Mouse (Mus musculus) adipocyte (in vitro differentiated cells): Measurements from ENCODE around the gene Camkmt.
A peak's percentile ranks its signal among the peaks of the same experiment; 100 is the strongest.

Source experiments
- DNase-seq: peaks from one replicate; pipeline ENCODE4 v3.0.0-alpha.2; 2016; ENCODE audit warnings: low spot score

The Camkmt gene

GRCm38 (mm10) chr17:85463497-85464392 is 373.4 kb downstream of the Camkmt start:
- DNase-seq, result no peak

- peak; percentile 11 for DNase-seq
These were observed 374.4 kb downstream of the Camkmt start for GRCm38 (mm10) chr17:85464466-85465411.

DNA sequence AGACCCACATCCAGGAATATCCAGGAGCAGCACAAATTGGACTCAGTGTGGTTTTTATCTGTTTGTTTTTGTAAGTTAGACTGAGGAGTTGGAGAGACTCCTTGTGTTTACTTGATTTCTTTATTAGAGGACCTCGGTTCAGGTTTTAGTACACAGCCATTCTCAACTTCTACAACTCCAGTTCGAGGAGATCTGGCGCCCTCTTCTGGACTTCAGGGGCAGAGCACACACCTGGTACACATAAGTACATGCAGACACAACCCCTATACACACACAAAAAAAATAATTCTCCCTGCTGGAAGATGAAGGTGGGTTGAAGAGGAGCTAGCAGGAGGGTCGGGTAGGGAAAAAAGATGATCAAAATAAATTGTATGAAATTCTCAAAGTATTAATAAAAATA is 379.4 kb downstream of the Camkmt start:
- no peak for DNase-seq

DNA sequence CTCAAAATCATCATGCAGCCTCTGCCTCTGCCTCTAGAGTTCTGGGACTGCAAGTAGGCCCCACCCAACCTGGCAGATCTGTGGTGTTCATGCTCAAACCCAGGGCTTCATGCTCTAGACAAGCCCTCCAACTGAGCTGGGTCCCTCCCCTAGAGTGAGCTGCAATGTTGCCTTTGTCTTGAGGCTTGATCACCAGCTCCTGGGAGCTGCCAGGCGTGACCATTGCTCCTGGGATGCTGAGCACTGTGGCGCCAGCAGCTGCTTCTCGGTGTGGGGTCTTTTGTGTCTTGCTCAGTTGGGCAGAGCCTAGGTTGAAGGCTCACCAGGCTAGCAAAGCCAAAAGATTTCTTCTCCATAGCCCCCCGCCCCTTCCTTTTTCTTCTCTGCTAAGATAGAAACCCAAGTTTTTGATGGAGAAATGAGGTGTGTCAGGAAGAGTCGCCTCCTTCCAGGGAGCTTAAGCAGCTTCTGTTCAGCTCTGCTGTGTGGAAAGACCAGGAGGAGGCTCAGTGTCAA is 382.4 kb downstream of the Camkmt start:
- DNase-seq, result no peak

DNA sequence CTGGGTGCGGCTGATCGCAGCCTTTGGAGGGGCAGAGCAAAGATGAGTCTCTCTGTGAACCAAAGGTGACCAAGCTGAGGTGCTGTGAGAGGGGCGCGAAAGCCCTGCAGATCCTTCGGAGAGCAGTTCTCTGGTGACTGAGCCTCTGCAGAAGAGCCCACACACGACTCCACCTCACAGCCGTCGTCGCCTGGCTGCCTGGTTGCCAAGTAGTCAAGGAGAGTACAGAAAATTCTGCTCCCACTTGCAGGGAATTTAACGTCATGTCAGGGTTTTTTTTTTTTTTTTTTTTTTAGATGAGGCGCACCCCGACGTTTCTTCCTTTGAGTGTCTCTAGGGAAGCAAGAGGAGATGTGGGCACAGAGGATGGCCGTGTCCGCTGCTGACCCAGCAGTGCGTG is 382.9 kb downstream of the Camkmt start:
- no peak for DNase-seq

GRCm38 (mm10) chr17:85473881-85474280 is 383.5 kb downstream of the Camkmt start:
- DNase-seq, result no peak

DNA sequence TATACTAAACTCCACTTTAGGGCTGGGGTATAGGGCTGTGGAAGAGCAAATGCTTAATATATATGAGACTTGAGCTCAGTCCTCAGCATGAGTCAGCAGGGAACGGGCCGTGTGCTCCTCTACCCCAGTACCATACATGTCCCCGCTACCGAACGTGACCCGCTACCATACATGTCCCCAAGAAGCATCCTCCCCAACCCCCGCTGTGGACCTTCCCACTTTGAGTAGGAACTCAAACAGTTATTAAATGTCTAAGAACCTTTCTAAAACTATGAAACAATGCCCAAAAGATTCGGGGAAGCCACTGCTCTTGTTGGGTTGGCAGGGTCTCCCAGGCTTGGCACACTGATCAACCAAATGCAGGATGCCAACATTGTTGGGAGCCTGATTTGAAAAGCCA is 390.9 kb downstream of the Camkmt start:
- DNase-seq, result no peak

DNA sequence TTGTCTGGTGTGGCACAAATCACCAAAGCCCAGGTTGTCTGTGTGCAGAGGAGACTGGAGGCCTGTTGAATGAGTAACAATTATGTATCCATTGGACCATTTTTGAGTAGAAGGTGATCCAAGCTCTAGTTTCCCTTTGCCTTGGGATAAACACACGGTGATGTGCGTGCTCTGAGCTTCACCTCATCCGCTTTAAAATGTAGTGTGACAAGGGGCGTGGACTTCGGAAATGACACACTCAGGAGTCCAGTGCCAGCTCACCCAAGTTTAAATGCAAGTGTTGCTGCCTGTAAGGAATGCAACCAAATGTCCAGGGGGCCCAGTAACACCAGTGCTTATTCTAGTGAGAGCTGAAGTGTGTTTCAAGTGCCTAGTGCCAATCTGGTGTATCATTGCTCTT is 392.7 kb downstream of the Camkmt start:
- no peak for DNase-seq

- DNase-seq, result no peak
These were observed 393.7 kb downstream of the Camkmt start for GRCm38 (mm10) chr17:85484015-85484414.

GRCm38 (mm10) chr17:85484526-85484925 is 394.2 kb downstream of the Camkmt start:
- no peak for DNase-seq

- DNase-seq, result no peak
These were observed 395.0 kb downstream of the Camkmt start for GRCm38 (mm10) chr17:85485065-85485945.

DNA sequence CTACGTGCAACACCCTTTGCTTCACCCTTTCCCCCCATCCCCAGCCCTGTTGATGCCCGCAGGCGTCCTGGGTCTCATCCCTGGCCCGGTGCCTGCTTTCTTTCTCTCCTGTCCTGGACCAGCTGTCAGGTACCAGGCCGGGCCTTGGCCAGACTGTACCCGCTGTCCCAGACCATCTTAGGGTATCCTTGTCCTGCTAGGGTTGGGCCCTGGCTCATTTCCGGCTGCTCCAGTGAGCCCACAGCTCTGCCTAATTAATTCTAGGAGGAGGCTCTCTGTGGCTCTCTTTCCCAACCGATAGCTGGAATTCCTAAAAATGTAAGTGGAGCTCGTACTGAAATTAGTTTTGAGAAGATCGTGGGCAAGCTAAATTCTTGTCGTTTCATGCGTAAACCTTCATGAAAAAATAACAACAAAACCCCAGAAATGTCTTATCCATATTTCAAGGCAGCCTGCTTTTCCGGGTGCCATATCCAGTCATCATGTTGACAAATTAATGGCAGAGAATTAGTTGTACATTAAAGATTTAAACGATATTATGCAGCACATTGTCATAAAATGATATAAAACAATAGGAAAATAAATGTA is 395.7 kb downstream of the Camkmt start:
- DNase-seq, result no peak

DNA sequence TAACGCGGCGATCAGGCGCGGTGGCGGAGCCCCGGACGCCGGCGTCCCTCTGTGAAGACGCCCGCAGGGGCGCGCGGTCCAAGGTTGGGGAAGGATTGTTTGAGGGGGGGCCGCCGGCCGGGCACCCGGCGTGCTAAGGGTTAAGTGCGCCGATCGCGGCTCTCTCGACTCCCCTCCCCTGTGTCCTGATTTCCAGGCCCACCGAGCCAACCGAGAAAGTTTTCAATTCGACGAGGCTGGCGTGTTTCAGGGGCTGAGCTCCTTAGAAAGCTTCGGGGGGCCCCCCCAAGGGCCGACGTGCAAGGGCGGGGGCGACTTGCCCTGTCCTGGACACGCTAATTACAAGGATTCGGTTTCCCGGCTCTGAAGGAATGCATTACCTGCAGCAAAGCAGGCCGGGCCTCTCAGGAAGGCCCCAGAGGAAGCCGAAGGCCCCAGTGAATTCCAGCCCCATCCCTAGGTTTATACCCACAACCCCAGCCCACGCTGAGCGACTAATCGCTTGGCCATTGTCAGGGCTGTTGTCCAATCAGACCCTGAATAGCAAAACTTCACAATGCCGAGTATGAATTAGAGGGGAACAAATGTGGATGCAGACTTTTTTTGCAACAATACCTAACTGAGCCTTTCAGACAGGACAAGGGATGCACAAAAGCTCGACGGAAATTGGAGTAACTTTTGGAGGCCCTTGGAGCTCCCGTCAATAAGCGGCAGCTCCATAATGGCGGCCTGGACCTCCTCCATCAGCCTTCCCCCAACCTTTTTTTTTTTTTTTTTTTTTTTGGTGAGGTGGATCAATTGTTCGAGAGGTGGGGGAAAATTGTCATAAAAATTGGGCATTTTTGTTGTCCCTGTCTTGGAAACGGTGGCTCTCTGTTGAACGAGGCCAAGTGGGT is 396.5 kb downstream of the Camkmt start:
- no peak for DNase-seq

- DNase-seq, result no peak
These were observed 397.2 kb downstream of the Camkmt start for GRCm38 (mm10) chr17:85487531-85487930.

GRCm38 (mm10) chr17:85488601-85489487 is 398.5 kb downstream of the Camkmt start:
- no peak for DNase-seq

DNA sequence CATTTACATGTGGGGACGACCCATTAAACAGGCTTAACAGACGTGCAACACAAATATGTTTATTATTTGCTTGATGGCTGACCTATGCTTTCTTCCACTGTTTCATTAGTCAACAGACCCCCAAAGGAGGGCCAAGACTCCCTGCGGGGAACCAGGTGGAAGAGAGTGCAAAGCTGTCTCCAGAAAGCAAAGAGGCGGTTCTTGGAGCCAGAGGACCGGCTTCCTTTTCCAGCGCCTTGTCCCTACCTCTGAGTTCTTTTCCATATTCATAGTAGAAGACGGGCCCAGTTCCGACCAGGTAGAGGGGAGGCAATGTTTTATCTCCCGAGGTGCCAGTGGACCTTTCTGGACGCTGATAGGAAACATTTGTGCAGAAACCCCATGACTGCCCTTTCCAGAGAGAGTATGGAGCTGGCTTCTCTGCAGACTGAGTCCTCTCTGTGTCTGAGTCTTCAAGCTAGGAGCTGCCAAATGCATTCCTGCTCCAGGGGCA is 399.2 kb downstream of the Camkmt start:
- no peak for DNase-seq

GRCm38 (mm10) chr17:85491491-85491890 is 401.1 kb downstream of the Camkmt start:
- no peak for DNase-seq

DNA sequence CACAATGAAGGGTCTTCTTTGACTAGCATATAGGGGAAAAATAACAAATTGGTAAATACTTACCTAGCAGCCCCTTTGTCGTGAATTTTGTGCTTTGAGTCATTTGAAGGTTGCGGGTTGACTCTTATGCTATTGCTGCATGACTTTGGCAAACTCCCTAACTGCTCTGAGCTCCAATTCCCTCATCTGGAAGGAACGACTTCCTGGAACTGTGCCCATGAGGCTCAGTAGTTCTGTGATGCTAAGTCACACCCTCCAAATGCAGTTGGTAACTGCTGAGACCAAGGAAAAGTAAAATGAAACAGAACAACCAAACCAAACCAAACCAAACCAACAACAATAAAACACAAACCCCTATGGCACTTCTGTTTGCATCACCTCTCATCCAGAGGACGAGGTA is 403.2 kb downstream of the Camkmt start:
- DNase-seq, result peak; percentile 4
